Comparison of ENCODE assay signal across 8 mouse cellular contexts in genomic region chr1:23762782-23763630, GRCm38 (mm10). TPM values are rescaled to one million over a fixed set of nuclear protein-coding genes. Genes with fewer than 3 reads are reported as not detected.
DNase-seq lines count a peak whose midpoint lies in the region; ATAC-seq and TF ChIP-seq lines count a peak whose summit lies in the region.

No protein-coding gene starts in this region.

- TF ChIP-seq CTCF in intestine, postnatal 0 days (IDR thresholded peaks at IDR 0.05; ENCODE audit: low read depth), result peak; percentile 98
- peak; percentile 72 for TF ChIP-seq CTCF in small intestine, adult 2 months (IDR thresholded peaks at IDR 0.05; ENCODE audit: extremely low read depth, insufficient read length, insufficient replicate concordance, low read depth, low read length)

- peak overlapping the region; percentile 94 for H3K4me2 ChIP-seq in intestine, postnatal 0 days (replicated peaks; ENCODE audit: low read depth)
- H3K4me2 ChIP-seq in midbrain, embryonic 11.5 days, result peak overlapping the region; percentile 96

- peak; percentile 94 for ATAC-seq in granulocyte monocyte progenitor cell, adult 5-6 weeks (replicated peaks; ENCODE audit: poor library complexity, severe bottlenecking)
- ATAC-seq in intestine, postnatal 0 days, result peak; percentile 84
- peak; percentile 92 for ATAC-seq in midbrain, embryonic 11.5 days (ENCODE audit: low FRiP score)
- ATAC-seq in monocyte, adult 5-6 weeks (replicated peaks; ENCODE audit: insufficient number of reproducible peaks, low FRiP score, low TSS enrichment, poor library complexity, severe bottlenecking), result no peak

- intact Hi-C loops in left cerebral cortex, postnatal 36 days (cut with DNase I), result loop anchor here (2.0 to 10.0 kb wide), 2 partner anchors 30 to 272 kb away; no protein-coding TSS in a partner anchor

- H3K4me3 ChIP-seq in embryonic facial prominence, embryonic 10.5 days, result peak overlapping the region; percentile 74
- peak overlapping the region; percentile 56 for H3K4me3 ChIP-seq in intestine, postnatal 0 days (ENCODE audit: low read depth, low read length)
- H3K4me3 ChIP-seq in midbrain, embryonic 11.5 days (ENCODE audit: low read depth, low read length), result peak overlapping the region; percentile 61
- peak overlapping the region; percentile 56 for H3K4me3 ChIP-seq in small intestine, adult 2 months (ENCODE audit: low read depth, low read length)

- H3K27ac ChIP-seq in embryonic facial prominence, embryonic 10.5 days (replicated peaks), result no peak overlapping the region
- no peak overlapping the region for H3K27ac ChIP-seq in intestine, postnatal 0 days (ENCODE audit: low read depth, low read length)
- no peak overlapping the region for H3K27ac ChIP-seq in midbrain, embryonic 11.5 days (ENCODE audit: low read depth, low read length)
- H3K27ac ChIP-seq in small intestine, adult 2 months (ENCODE audit: insufficient read depth, low read depth, low read length), result no peak overlapping the region

- DNase-seq in adrenal gland, postnatal 14 days, result peak; percentile 93
- peak; percentile 95 for DNase-seq in embryonic facial prominence, embryonic 10.5 days (ENCODE audit: low spot score)
- DNase-seq in left cerebral cortex, postnatal 36 days (ENCODE audit: low spot score in 2 of 2), result peak; percentile 91 to 94
- peak; percentile 100 for DNase-seq in midbrain, embryonic 11.5 days (ENCODE audit: low spot score, missing footprints)

- WGBS in embryonic facial prominence, embryonic 10.5 days, result 1% methylated on average over 65 of the region's 65 CpGs
- WGBS in intestine, postnatal 0 days, result 2% methylated on average over 65 of the region's 65 CpGs
- WGBS in midbrain, embryonic 11.5 days, result under 1% methylated on average over 65 of the region's 65 CpGs
- WGBS in small intestine, adult 2 months, result 2% methylated on average over 65 of the region's 65 CpGs

- peaks cover 80% of the 10 kb centered on the region for H3K27me3 ChIP-seq in embryonic facial prominence, embryonic 10.5 days (replicated peaks; ENCODE audit: low read depth, poor library complexity, severe bottlenecking)
- H3K27me3 ChIP-seq in intestine, postnatal 0 days (replicated peaks; ENCODE audit: control insufficient read depth, insufficient read depth, low read length), result peaks cover 46% of the 10 kb centered on the region
- peaks cover 26% of the 10 kb centered on the region for H3K27me3 ChIP-seq in midbrain, embryonic 11.5 days (ENCODE audit: control insufficient read depth, insufficient read depth, low read length)
- peaks cover 25% of the 10 kb centered on the region for H3K27me3 ChIP-seq in small intestine, adult 2 months (ENCODE audit: control insufficient read depth, insufficient read depth, low read length)

- no peaks in the 10 kb centered on the region for H3K36me3 ChIP-seq in embryonic facial prominence, embryonic 10.5 days (replicated peaks)
- no peaks in the 10 kb centered on the region for H3K36me3 ChIP-seq in intestine, postnatal 0 days (ENCODE audit: control insufficient read depth, insufficient read depth)
- no peaks in the 10 kb centered on the region for H3K36me3 ChIP-seq in midbrain, embryonic 11.5 days (ENCODE audit: control insufficient read depth, insufficient read depth, low read length)
- H3K36me3 ChIP-seq in small intestine, adult 2 months (ENCODE audit: control insufficient read depth, insufficient read depth, low read length), result no peaks in the 10 kb centered on the region

- H3K9ac ChIP-seq in intestine, postnatal 0 days (ENCODE audit: low read depth, low read length), result no peak overlapping the region
- peak overlapping the region; percentile 62 for H3K9ac ChIP-seq in midbrain, embryonic 11.5 days (ENCODE audit: low read length)

- no peaks in the 10 kb centered on the region for H3K9me3 ChIP-seq in embryonic facial prominence, embryonic 10.5 days
- H3K9me3 ChIP-seq in intestine, postnatal 0 days (ENCODE audit: control insufficient read depth), result no peaks in the 10 kb centered on the region
- no peaks in the 10 kb centered on the region for H3K9me3 ChIP-seq in midbrain, embryonic 11.5 days (ENCODE audit: control insufficient read depth, low read length)

- H3K4me1 ChIP-seq in embryonic facial prominence, embryonic 10.5 days, result peaks cover 28% of the 10 kb centered on the region
- peaks cover 6% of the 10 kb centered on the region; the same call in 1 of the 2 replicates for H3K4me1 ChIP-seq in intestine, postnatal 0 days (replicated peaks; ENCODE audit: control insufficient read depth, insufficient read depth, low read length)
- H3K4me1 ChIP-seq in midbrain, embryonic 11.5 days (ENCODE audit: control insufficient read depth, insufficient read depth, low read length), result 0 out of 2 replicates have a peak, but pooled peaks cover 4% of the 10 kb centered on the region
- peaks cover 10% of the 10 kb centered on the region for H3K4me1 ChIP-seq in small intestine, adult 2 months (ENCODE audit: control insufficient read depth, insufficient read depth, insufficient read length, low read length)

- TF ChIP-seq POLR2A in small intestine, adult 2 months (IDR thresholded peaks at IDR 0.05; ENCODE audit: low read depth, low read length), result no peak

RNA-seq across cellular contexts. Expression of gene B3gat2, which starts 1.5 kb away (rescaled TPM):
- total RNA-seq in adrenal gland, postnatal 14 days (2021), result not detected in 2 replicates
- 0.76 and 0.91 TPM in 2 replicates for polyA plus RNA-seq in embryonic facial prominence, embryonic 10.5 days (2016; fragmentation: Nextera tagmentation; extraction: Ambion mirVana)
- not detected in 2 replicates for total RNA-seq in granulocyte monocyte progenitor cell, adult 5-6 weeks (2014; fragmentation: Nextera tagmentation)
- total RNA-seq in granulocyte monocyte progenitor cell, adult 5-6 weeks (2017), result not detected in 2 replicates
- polyA plus RNA-seq in intestine, postnatal 0 days (2015; fragmentation: Nextera tagmentation; extraction: Ambion mirVana), result 0.25 and 0.26 TPM in 2 replicates
- total RNA-seq in left cerebral cortex, postnatal 36 days (2021), result 10 to 100 TPM in 1 of 2 experiments, 1 to 10 TPM in 1; 9.0 to 10.2 TPM
- 1.3 and 1.8 TPM in 2 replicates for polyA plus RNA-seq in midbrain, embryonic 11.5 days (2014; fragmentation: Nextera tagmentation; extraction: Ambion mirVana)
- not detected in 2 replicates for polyA plus RNA-seq in small intestine, adult 2 months (2012; rRNA removed)
- 0.29 to 0.85 TPM in 2 of 3 replicates, not detected in the other for total RNA-seq in monocyte, adult 5-6 weeks (2017)
